Comparison of ENCODE assay signal across 18 mouse cellular contexts in genomic region chr1:79505677-79506076, GRCm38 (mm10).
DNase-seq lines count a peak whose midpoint lies in the region; ATAC-seq lines count a peak whose summit lies in the region.
"Had no signal": no experiment of that assay in that cellular context is flagged by ENCODE, and none has a peak within 500 bp of the region (broad histone marks: within the 10 kb centered on the region; RNA-seq: fewer than 3 reads in every experiment).

No protein-coding gene starts in this region.

- no peak for DNase-seq in frontal cortex, postnatal 14 days (ENCODE audit: low spot score in 2 of 2)
- DNase-seq in layer of hippocampus, adult 18-20 months (ENCODE audit: low spot score in 2 of 2) = peak; percentile 1 to 15
- DNase-seq in layer of hippocampus, postnatal 25 days (ENCODE audit: extremely low spot score in 1 of 2, low spot score in 1 of 2) = no peak
- DNase-seq in left cerebral cortex, adult 18-20 months (ENCODE audit: low spot score in 2 of 2) = peak; percentile 6 to 10
- DNase-seq in left cerebral cortex, adult 9 months (ENCODE audit: low spot score in 2 of 2) = no peak
- DNase-seq in brain, adult 2 months (ENCODE audit: low read depth, low spot score) = peak; percentile 53
- DNase-seq: adrenal gland, adult 8-10 months; adrenal gland, postnatal 25 days; cerebellum, adult 2 months; cerebellum, adult 9-11 months; cerebellum, postnatal 25 days; forebrain, postnatal 0 days; gastrocnemius, adult 2 months; gastrocnemius, postnatal 14 days; heart, adult 11 months had no signal

- peak; percentile 59 for ATAC-seq in frontal cortex, adult (ENCODE audit: low TSS enrichment)
- ATAC-seq: activated CD4-positive, CD25-positive, alpha-beta regulatory T cell, adult 4 months; forebrain, embryonic 14.5 days; forebrain, postnatal 0 days had no signal

Comparison
In these comparisons a context has a peak if more than half of its experiments do, and no peak if none do; other contexts are left out.
1. DNase-seq: peak in layer of hippocampus, adult 18-20 months (2 of 2), left cerebral cortex, adult 18-20 months (2 of 2) and brain, adult 2 months (single experiment); none in frontal cortex, postnatal 14 days (0 of 2), layer of hippocampus, postnatal 25 days (0 of 2) and left cerebral cortex, adult 9 months (0 of 2).